Mouse (Mus musculus) ES-Bruce4 (cell line): Measurements from ENCODE around the gene Rhot1. TPM values are rescaled to one million over a fixed set of nuclear protein-coding genes. Genes with fewer than 3 reads are reported as not detected.

Experiments used
- H3K27ac ChIP-seq: 2 replicates; pipeline ENCODE4 v1.5.1; 2012; ENCODE audit warnings: low read length, inconsistent platforms; ENCODE audit not compliant: insufficient read depth
- H3K27me3 ChIP-seq: 2 replicates; pipeline ENCODE4 v1.6.1; 2012; ENCODE audit warnings: mild to moderate bottlenecking, low read length, inconsistent platforms; ENCODE audit not compliant: control insufficient read depth, poor library complexity, insufficient read depth, severe bottlenecking
- H3K36me3 ChIP-seq: 2 replicates; pipeline ENCODE4 v1.6.1; 2012; ENCODE audit warnings: inconsistent platforms, mild to moderate bottlenecking, low read length, moderate library complexity; ENCODE audit not compliant: control insufficient read depth, poor library complexity, insufficient read depth, severe bottlenecking
- H3K4me1 ChIP-seq: one replicate; pipeline ENCODE4 v1.8.1; 2011; ENCODE audit warnings: low read length; ENCODE audit not compliant: control insufficient read depth, insufficient read depth
- H3K4me3 ChIP-seq: 2 replicates; pipeline ENCODE4 v1.5.1; 2011; ENCODE audit warnings: low read depth, mild to moderate bottlenecking, low read length
- H3K9ac ChIP-seq: 2 replicates; pipeline ENCODE4 v1.6.1; 2012; ENCODE audit warnings: low read depth, mild to moderate bottlenecking, inconsistent platforms; ENCODE audit not compliant: poor library complexity, severe bottlenecking
- H3K9me3 ChIP-seq: replicated peaks from 2 replicates; pipeline ENCODE4 v1.6.1; 2012; ENCODE audit warnings: mild to moderate bottlenecking, low read length, inconsistent platforms; ENCODE audit not compliant: control insufficient read depth, poor library complexity, insufficient read depth, severe bottlenecking
- CTCF ChIP-seq: IDR thresholded peaks from one replicate; pipeline ENCODE4 v1.8.1; 2011; ENCODE audit warnings: low read depth, low read length
- EP300 ChIP-seq: IDR thresholded peaks from 2 replicates; pipeline ENCODE4 v1.6.1; 2011; ENCODE audit warnings: low read depth, low read length; ENCODE audit not compliant: insufficient read depth
- POLR2A ChIP-seq: IDR thresholded peaks from one replicate; pipeline ENCODE4 v1.8.1; 2011; ENCODE audit warnings: low read length; ENCODE audit not compliant: insufficient read depth
- polyA plus RNA-seq: library from polyadenylated mRNA; stranded (reverse); fragments of >200 nt; gene quantifications from 2 replicates; pipeline ENCODE4 v1.2.4, GENCODE M21; 2011; ENCODE audit warnings: low read depth; ENCODE audit not compliant: missing spikeins, insufficient read depth, insufficient read length

The Rhot1 gene
- polyA plus RNA-seq, 1 experiment, result 52.5 TPM

GRCm38 (mm10) chr11:80168611-80169249, 40.1 kb upstream of the Rhot1 start:
- H3K9ac ChIP-seq, result no peak overlapping the region
- H3K9me3 ChIP-seq, result no peaks in the 10 kb centered on the region
- no peak overlapping the region for H3K4me3 ChIP-seq
- TF ChIP-seq POLR2A (no peak), CTCF (no peak), EP300 (no peak)
- no peak overlapping the region for H3K27ac ChIP-seq
- H3K4me1 ChIP-seq, result peaks cover 6% of the 10 kb centered on the region
- no peaks in the 10 kb centered on the region for H3K36me3 ChIP-seq
- H3K27me3 ChIP-seq, result no peaks in the 10 kb centered on the region

GRCm38 (mm10) chr11:80169629-80170028, 39.2 kb upstream of the Rhot1 start:
- Histone ChIP-seq H3K4me1 (peaks cover 6% of the 10 kb centered on the region), H3K27me3 (no peaks in the 10 kb centered on the region), H3K9me3 (no peaks in the 10 kb centered on the region), H3K27ac (no peak overlapping the region), H3K9ac (no peak overlapping the region), H3K36me3 (no peaks in the 10 kb centered on the region), H3K4me3 (no peak overlapping the region)
- TF ChIP-seq EP300 (no peak), CTCF (no peak), POLR2A (no peak)

- TF ChIP-seq EP300 (no peak), POLR2A (no peak), CTCF (no peak)
- Histone ChIP-seq H3K27me3 (no peaks in the 10 kb centered on the region), H3K4me1 (peaks cover 6% of the 10 kb centered on the region), H3K9me3 (no peaks in the 10 kb centered on the region), H3K4me3 (no peak overlapping the region), H3K27ac (no peak overlapping the region), H3K36me3 (no peaks in the 10 kb centered on the region), H3K9ac (no peak overlapping the region)
Measured at GRCm38 (mm10) chr11:80170351-80170750, 38.5 kb upstream of the Rhot1 start.

- no peak overlapping the region for H3K9ac ChIP-seq
- TF ChIP-seq CTCF (no peak), EP300 (no peak), POLR2A (no peak)
- H3K4me3 ChIP-seq, result no peak overlapping the region
- H3K27me3 ChIP-seq, result no peaks in the 10 kb centered on the region
- H3K36me3 ChIP-seq, result no peaks in the 10 kb centered on the region
- peaks cover 10% of the 10 kb centered on the region for H3K4me1 ChIP-seq
- no peaks in the 10 kb centered on the region for H3K9me3 ChIP-seq
- H3K27ac ChIP-seq, result no peak overlapping the region
Measured at GRCm38 (mm10) chr11:80171884-80172283, 36.9 kb upstream of the Rhot1 start.

GRCm38 (mm10) chr11:80173963-80174670, 34.7 kb upstream of the Rhot1 start:
- Histone ChIP-seq H3K36me3 (no peaks in the 10 kb centered on the region), H3K4me3 (no peak overlapping the region), H3K9ac (no peak overlapping the region), H3K27me3 (no peaks in the 10 kb centered on the region), H3K9me3 (no peaks in the 10 kb centered on the region), H3K4me1 (peaks cover 12% of the 10 kb centered on the region), H3K27ac (peak overlapping the region; percentile 7; the same call in 1 of the 2 replicates)
- TF ChIP-seq POLR2A, result no peak
- 0 out of 2 replicates have a peak, but pooled peaks have one; percentile 10 for TF ChIP-seq EP300
- no peak for TF ChIP-seq CTCF
